Mouse (Mus musculus) cerebellum, adult 2 months (tissue): Measurements from ENCODE around the gene Plcb3.

Experiments
- CTCF ChIP-seq: fragments of 200-500 bp; IDR thresholded peaks from 2 replicates; pipeline ENCODE4 v1.5.1; 2011; ENCODE audit warnings: low read depth, mild to moderate bottlenecking, control low read depth, low read length, moderate library complexity, borderline replicate concordance; ENCODE audit not compliant: insufficient read depth
- POLR2A ChIP-seq: fragments of 200-500 bp; IDR thresholded peaks from 2 replicates; pipeline ENCODE4 v1.6.1; 2011; ENCODE audit warnings: low read length, control low read depth, borderline replicate concordance; ENCODE audit not compliant: insufficient read depth

GRCm38 (mm10) chr19:6999360-7000063, 23.2 kb upstream of the Plcb3 start:
- TF ChIP-seq POLR2A (no peak), CTCF (no peak)
